Mouse (Mus musculus): ENCODE measurements around the gene Pgam2.
"Not testable (repeated sequence)": the region's sequence is repeated elsewhere in the genome, so short reads cannot be mapped to it uniquely, and the experiment has no call there.

Pgam2 gene

GRCm38 (mm10) chr11:5803551-5803981 is at the start of gene Pgam2:
Gene Pgam2 (minus strand): TSS chr11:5803733.
- no peak for DNase-seq (ENCODE audit: low spot score in 2 of 2)

DNA sequence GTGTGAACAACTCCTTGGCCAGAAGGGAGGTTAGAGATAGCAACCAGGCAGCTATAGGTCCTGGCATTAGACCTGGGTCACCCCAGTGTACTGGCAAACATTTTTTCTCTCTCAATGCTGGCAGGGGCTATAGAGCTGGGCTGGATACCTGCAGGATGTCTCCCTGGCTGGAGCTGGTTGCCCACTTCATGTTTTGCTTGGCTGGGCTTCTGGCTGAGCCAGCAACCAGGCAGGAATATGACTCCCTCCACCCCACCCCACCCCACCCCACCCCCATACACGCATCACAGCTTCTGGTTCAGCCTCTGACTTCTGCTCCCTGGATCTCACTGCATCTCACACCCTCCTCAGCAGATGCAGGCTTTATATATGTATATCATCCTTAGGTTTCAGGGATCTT is 48.8 kb upstream of the Pgam2 start:
- DNase-seq (ENCODE audit: low spot score in 2 of 2): no peak

DNA sequence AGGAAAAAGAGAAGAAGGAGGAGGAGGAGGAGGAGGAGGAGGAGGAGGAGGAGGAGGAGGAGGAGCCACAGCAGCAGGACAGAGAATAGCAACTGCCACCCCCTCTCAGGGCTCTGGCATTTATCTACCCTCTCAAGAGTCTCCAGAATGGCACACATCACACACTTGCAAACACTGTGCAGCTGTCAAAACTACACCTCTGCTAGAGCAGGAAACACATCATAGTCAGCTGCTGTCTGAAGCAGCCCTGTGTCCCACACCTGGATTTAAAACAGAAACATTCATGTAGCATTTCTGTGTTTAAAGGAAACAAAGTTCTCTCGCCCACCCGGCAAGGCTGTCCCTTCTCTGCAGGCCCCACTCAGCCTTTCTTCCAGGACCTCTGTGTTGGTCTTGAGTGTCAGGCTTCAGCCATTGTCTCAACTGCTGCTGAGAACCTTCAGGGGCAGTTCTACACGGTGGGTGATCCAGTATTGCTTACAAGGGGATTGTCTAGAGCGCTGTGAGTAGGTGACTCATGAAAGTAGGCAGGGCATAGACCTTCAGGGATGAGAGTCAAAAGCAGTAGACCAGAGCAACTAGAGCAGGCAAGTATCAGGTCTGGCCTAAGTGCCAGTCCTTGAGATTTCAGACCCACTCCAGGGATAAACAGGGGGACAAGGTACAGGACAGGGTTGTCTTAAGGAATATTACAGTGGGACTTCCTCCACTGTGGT is 47.6 kb upstream of the Pgam2 start:
- DNase-seq (ENCODE audit: low spot score in 2 of 2): no peak

DNA sequence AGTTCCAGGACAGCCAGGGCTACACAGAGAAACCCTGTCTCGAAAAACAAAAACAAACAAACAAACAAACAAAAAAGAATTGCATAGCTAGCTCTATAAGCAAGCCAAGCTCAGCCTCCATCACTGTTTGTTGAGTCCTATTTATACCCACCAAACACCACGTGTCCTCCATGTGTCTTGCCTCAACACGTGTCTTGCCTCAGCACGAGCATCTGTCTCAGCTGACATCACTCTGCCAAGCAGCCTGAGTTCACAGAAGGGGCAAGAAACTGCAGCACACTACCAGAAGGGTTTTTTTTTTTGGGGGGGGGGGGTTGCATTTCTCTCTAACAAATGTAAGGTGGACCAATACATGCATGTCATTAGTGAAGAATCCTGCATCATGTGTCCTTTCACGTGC is 46.9 kb upstream of the Pgam2 start:
- no peak for DNase-seq (ENCODE audit: low spot score in 2 of 2)

DNA sequence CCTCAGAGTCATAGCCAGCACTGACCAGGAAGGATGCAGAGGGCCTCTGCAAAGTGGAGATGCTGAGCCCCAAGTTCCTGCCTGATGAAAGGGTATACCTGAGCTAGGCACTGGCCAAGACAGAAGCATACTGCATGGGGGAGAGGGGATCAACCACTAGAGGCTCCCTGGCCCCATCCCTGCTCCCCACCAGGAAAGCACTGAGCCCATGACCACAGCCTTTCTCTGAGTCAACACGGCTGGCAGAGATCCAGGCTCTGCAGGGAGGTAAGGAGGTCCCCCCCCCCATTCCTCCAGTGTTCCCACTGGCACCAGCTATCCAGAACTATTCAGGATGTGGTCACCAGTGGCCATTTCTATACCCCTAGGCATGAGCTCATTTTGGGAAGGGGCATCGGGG is 45.8 kb upstream of the Pgam2 start:
- DNase-seq (ENCODE audit: low spot score in 2 of 2): no peak

GRCm38 (mm10) chr11:5848741-5849140 is 45.2 kb upstream of the Pgam2 start:
- DNase-seq (ENCODE audit: low spot score in 2 of 2): no peak

DNA sequence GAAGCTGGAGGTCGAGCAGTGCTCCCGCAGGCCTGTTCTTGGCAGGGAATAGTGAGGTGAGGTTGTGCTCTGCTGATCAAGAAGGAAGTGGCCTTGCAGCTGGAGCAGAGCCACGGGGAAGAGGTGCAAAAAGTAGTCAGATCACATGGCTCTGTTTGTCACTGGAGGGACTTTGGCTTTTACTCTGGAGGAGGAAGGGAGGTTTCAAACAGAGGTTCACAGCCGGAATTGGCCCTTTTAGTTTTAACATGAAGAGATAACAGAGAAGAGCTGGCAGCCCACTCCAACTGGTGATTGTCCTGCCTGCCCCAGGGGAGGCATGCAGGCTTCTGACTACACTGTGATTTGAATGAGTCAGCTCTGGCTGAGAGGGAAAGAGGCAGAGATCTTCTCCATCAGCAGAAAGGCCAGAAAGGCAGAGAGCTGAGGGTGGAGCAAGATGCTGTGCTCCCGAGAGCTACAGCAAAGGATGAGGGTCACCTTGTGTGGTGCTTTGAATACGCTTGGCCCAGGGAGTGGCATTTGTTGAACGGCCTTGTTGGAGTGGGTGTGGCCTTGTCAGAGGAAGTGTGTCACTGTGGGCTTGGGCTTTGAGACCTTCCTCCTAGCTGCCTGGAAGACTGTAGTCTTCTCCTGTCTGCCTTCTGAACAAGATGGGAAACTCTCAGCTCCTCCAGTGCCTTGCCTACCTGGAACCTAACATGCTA is 43.3 kb upstream of the Pgam2 start:
- no peak for DNase-seq (ENCODE audit: low spot score in 2 of 2)

DNA sequence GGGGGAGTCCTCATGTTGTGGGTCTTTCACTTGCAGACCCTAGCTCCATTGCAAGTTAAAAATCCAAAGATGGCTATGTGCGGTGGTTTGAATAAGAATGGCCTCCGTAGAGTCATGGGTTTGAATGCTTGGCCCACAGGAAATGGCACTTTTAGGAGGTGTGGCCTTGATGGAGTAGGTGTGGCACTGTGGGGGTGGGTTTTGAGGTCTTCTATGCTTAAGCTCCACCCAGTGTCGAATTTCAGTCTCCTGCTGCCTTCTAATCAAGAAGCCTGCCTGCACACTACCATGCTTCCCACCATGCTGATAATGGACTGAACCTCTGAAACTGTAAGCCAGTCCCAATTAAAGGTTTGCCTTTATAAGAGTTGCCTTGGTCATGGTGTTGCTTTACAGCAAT is 39.6 kb upstream of the Pgam2 start:
- no peak for DNase-seq (ENCODE audit: low spot score in 2 of 2)

DNA sequence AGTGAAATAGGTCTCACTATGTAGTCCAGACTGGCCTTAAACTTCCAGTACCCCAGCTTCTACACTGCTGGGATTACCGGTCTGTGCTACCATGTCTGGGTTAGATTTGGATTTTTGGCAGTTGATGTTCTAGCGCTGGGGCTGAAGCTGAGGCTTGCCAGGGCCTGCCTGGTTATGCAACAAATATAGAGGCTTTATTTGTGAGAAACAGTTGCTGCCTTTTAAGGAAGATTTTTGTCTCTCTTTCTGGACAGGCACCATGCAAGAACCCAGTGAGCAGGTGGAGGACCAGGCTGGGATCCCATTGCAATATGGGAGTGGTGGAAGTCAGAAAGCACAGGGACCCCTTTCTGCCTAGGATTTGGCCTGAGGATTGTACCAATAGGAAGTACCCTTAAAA is 38.2 kb upstream of the Pgam2 start:
- no peak for DNase-seq (ENCODE audit: low spot score in 2 of 2)

DNA sequence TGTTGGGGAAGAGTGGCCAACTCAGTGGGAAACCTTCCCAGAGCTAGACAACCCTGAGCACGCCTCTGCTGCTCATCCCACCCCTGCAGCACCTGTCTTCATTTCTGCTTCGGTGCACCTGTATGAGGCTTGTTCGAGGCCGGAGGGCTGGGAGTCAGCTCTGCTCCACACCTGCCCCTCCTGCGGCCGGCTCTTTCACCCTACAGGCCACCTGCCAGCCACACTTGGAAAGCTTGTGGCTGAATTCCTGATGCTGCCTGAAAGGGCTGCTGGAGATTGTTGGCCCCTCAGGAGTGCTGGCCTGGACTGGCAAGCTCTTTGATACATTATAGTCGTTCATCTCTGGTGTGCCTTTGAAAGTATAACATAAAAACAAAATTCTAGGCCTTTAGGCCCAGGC is 36.8 kb upstream of the Pgam2 start:
- no peak for DNase-seq (ENCODE audit: low spot score in 2 of 2)

GRCm38 (mm10) chr11:5837251-5838246 is 34.0 kb upstream of the Pgam2 start, which contains the start of gene Polm:
Gene Polm (minus strand): TSS chr11:5838016.
- peak; percentile 56 to 72 for DNase-seq (ENCODE audit: low spot score in 2 of 2)

DNA sequence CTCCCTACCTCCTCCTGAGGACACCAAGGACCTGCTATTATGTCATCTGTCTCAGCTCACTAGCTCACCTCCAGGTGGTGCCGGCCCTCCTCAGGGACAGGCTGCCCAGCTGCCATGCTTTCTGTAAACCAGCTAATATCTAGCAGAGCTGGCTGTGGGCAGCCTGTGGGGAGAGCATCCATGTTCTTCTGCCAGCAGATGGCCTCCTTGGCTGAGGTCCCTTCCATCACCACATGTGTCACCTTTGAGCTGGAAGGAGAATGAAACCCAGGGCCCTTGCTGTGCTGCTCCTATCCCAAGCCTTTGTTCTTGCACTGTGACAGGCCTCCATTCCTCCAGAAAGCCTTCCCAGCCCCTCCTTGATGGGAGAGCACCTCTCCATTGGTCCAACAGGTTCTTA is 32.6 kb upstream of the Pgam2 start:
- no peak for DNase-seq (ENCODE audit: low spot score in 2 of 2)

- DNase-seq (ENCODE audit: low spot score in 2 of 2): no peak
These were observed 31.5 kb upstream of the Pgam2 start for GRCm38 (mm10) chr11:5835057-5835456.

- no peak for DNase-seq (ENCODE audit: low spot score in 2 of 2)
These were observed 31.0 kb upstream of the Pgam2 start for GRCm38 (mm10) chr11:5834506-5834905.

DNA sequence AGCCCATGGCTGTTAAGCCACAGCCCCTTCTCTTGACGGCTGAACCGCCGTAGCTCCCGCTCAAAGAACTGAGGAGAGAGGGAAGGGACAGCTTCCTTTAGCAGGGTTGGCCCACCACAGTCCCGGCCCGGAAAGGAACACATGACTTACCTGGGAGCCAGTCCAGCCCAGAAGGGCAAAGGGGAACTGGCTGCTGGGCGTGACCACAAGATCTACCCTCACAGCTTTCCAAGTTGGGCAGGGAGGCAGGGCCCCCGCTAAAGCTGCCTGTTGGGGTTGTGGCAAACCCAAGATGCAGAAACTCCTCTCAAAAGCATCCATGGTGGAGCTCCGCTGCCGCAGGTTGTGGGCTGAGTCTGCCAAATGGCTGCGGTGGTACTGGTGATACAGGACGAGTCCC is 25.8 kb upstream of the Pgam2 start:
- DNase-seq (ENCODE audit: low spot score in 2 of 2): no peak

- DNase-seq (ENCODE audit: low spot score in 2 of 2): no peak
These were observed 25.1 kb upstream of the Pgam2 start for GRCm38 (mm10) chr11:5828509-5829191.

GRCm38 (mm10) chr11:5827931-5828330 is 24.4 kb upstream of the Pgam2 start:
- DNase-seq (ENCODE audit: low spot score in 2 of 2): no peak

GRCm38 (mm10) chr11:5825432-5825831 is 21.9 kb upstream of the Pgam2 start:
- no peak for DNase-seq (ENCODE audit: low spot score in 2 of 2)

GRCm38 (mm10) chr11:5819223-5819622 is 15.7 kb upstream of the Pgam2 start:
- no peak for DNase-seq (ENCODE audit: low spot score in 2 of 2)

DNA sequence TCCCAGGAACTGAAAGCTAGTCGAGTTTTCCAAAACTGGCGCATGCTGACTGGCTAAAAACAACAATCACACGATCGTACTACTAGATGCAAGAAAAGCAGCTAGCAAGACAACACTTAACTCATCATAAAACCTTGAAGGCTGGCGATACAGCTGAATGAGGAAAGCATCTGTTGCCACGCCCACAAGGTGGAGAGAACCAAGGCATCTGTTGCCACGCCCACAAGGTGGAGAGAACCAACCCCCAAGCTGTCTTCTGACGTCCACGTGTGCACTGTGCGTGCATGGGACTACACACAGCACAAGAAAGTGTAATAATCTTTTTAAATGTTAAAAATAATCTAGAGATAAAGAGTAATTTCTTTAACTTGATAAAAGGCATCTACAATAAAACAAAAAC is 9.8 kb upstream of the Pgam2 start:
- DNase-seq (ENCODE audit: low spot score in 2 of 2): no peak

GRCm38 (mm10) chr11:5809487-5809886 is 6.0 kb upstream of the Pgam2 start:
- DNase-seq (ENCODE audit: low spot score in 2 of 2): not testable (repeated sequence)

DNA sequence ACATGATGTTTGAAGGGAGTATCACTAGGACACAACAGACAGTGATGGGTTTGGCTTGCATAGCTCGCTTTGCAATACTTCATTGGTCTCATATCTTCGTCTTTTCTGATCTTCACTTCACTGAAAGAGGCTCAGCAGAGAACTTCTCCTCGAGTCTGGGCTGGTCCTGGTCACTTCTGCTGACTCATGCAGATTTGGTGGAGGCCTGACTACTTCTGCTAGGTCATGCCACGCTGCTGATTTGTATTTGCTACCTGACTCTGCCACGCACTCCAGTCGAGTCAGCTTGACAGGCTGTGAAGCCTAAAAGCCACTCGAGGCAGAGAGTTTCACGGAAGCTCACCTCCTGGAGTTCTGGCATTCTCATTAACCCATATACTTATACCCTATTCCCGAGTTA is 4.4 kb upstream of the Pgam2 start:
- no peak for DNase-seq (ENCODE audit: low spot score in 2 of 2)

Measured in frontal cortex, postnatal 25 days (tissue).